Mouse (Mus musculus) hematopoietic stem cell, adult 5-6 weeks (primary cell): ENCODE results near the gene Gm884. TPM values are rescaled to one million over a fixed set of nuclear protein-coding genes. Genes with fewer than 3 reads are reported as not detected.

ENCODE experiments used
- ATAC-seq, 2 experiments: fragments of 125-278 bp in 1 of 2; replicated peaks in 1 of 2; 2 replicates each; pipeline ENCODE4 v1.8.0; 2016 to 2017; ENCODE audit warnings: inconsistent platforms in 2 of 2, mild to moderate bottlenecking in 2 of 2, moderate number of reproducible peaks in 2 of 2, low read depth in 1 of 2, moderate TSS enrichment in 1 of 2; ENCODE audit not compliant: low FRiP score in 2 of 2, poor library complexity in 2 of 2, severe bottlenecking in 2 of 2, insufficient read depth in 1 of 2, low TSS enrichment in 1 of 2
- total RNA-seq: library from RNA; stranded (forward); fragments of 172-1452, 232-1000 nt; gene quantifications from 2 replicates; pipeline ENCODE4 v1.2.3, GENCODE M21; 2017

Gm884 gene
- total RNA-seq: not detected in 2 replicates

DNA sequence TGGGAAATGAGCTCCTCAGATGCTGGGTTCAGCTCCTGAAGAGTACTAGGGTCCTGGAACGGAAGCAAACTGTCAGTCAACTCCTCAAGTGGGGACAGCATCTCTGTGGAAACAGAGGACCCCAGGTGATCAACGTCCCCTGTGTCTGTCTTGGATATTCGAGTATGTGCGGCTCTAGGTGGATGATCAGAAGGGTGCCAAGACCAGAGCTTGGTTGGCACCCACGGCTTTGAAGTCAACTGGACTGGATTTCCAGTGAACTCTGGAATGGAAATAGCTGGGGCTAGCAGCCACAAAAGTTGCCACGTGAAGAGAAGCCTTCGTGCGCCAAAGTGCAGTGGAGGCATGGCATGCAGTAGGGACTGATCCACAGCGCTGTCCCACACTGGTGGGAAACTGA is at the start of gene Gm884:
Gm884 (minus strand) TSS at position 101 of the 400 bp plus-strand sequence.
- ATAC-seq: no peak

GRCm38 (mm10) chr11:103666907-103667426 is 46.0 kb upstream of the Gm884 start:
- no peak for ATAC-seq

DNA sequence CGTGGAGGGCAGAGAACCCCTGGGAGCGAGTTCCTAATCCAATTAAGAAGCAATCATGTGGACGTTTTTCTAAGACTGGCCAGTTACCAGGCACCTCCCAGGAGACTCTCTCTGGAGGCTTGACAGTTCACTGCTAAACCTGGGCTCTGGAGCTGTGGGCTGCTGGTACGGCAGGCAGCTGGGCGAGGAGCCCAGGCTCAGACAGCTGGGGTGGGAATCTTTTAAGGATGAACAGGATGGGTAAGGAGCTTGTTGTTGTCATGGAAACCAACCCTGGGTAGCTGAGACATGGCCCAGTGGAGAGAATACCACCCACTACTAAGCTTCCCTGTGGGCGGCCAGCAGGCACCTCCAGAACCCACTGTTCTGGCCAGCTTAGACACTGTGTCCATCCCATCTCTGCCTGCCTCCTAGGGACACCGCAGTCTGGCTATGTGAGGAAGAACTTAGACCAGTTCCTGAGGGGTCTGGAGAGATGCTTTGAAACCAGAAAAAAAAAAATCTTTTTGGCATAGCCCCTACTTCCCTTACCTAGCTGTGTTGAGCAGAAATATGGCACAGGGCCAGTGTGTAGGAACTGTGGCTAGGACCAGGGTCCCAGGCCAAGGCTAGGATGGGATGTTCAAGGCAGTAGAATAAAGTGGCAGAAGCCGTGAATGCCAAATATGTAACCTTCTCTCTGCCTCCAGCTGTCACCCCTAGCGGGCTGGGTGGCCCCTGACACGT is 45.4 kb upstream of the Gm884 start:
- no peak for ATAC-seq

DNA sequence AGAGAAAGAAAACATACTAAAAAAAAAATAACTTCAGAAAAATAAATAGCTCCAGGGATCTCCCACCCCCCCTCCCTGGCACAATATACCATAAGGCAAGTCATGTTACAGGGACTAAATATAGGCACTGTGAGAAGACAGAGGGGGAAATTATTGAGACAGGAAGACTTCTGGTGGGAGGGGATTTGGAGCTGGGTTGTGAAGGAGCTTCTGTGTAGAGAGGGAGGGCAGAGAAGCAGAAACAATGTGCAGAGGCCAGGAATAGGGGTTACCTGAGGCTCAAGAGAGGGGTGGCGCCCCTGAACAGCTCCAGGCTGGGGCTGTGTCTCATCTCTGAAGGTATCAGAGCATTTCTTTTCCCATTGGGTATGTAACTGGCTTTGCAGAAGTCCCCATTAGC is 44.8 kb upstream of the Gm884 start:
- ATAC-seq: no peak

DNA sequence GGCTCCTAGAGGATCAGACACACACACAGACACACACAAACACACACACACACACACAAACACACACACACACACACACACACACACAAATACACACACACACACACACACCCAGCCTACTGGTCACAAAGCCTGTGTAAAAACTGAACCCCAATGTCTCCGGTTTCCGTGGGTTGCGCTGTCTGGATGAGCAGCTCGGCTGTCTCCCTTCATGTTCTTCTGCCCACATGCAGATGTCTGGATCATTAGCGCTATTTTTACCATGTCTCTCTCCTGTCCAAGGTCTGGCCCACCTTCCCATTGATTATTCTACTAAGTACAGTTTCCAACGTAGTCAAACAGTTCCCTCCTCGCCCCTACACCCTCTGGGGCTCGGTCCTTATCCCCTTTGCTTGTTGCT is 42.2 kb upstream of the Gm884 start:
- ATAC-seq: no peak

GRCm38 (mm10) chr11:103662546-103662945 is 41.6 kb upstream of the Gm884 start:
- no peak for ATAC-seq

- ATAC-seq: no peak
These were observed 40.9 kb upstream of the Gm884 start for GRCm38 (mm10) chr11:103661863-103662262.

DNA sequence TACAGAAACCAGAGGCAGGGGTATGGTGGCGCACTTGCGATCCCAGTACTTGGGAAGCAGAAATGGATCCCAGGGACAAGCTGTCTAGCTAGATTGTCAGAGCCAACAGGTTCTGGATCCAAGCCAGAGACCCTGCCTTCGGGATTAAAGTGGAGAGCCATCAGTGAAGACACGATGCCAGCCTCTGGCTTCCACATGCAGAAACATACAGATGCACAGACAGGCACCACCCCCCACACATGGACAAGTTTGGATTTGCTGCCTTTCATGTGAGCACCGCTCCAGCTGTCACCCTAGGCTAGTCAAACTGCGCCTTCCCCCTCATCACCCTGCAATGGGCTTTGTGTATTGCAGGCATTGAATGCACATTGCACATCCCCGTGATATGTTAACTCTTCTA is 37.2 kb upstream of the Gm884 start:
- ATAC-seq: no peak

DNA sequence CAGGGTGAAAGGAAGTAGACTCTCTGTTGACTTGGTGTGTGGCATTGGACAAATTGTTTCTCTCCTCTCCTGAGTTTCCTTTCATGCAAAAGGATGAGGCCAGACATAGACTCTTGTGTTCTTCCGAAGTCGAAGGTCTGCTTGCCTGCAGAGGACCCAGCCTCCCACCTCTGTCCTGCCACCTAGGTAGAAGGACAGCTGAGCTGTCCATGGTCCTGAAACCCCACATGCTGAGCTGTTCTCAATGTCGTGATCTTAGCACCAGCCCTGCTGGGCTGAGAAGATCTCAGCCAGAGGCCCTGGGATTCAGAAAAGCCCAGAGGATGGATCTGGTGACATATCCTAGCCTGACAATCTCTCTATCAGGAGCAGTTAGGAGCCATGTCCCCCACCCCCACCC is 35.6 kb upstream of the Gm884 start:
- ATAC-seq: peak; percentile 51 to 53; a peak in 2 of 4 replicates

- ATAC-seq: no peak
These were observed 32.5 kb upstream of the Gm884 start for GRCm38 (mm10) chr11:103653359-103653965.

DNA sequence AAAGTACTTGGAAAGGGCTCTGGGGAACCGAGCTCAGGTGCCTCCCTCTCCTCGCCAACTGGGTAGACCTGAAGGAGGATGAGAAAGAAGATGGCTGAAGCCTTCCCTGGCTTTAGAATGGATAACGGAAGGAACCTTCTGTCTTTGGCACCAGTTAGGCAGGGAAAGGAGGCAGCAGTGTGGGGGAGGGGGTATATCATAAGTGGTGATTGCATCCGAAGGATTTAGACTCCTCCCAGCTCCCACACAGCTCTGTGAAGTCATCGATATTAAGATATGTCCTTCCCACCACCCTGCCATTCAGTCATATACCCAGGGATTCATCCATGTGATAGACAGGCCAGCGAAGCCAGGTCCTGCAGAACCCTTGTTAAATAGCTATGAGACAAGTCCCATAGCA is 30.5 kb upstream of the Gm884 start:
- ATAC-seq: no peak

DNA sequence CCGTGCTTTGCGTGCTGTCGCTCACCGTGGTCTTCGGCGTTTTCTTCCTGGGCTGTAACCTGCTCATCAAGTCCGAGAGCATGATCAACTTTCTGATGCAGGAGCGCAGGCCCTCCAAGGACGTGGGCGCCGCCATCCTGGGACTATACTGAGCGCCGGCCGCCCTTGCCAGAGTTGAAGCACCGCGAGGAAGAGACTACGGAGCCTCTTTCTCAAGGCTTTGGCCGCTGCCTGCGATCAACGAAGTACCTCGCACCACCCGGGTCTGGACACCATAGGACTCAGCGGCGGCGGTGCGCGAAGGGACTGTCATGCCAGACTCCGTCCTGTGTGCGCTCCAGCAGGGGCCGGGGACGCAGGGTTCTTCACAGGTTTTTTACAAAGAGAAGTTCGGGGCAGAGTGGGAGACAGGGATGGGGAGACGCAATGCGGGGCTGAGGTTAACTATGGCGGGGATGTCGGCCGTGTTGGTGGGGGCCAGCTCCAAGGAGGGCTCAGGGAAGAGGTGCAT is 29.1 kb upstream of the Gm884 start:
- no peak for ATAC-seq

- ATAC-seq: no peak
These were observed 28.5 kb upstream of the Gm884 start, which contains the start of gene Rprml for GRCm38 (mm10) chr11:103649301-103649982. Rprml (plus strand) TSS chr11:103649570.

- ATAC-seq: no peak
These were observed 27.7 kb upstream of the Gm884 start for GRCm38 (mm10) chr11:103648656-103649055.

GRCm38 (mm10) chr11:103647921-103648620 is 27.1 kb upstream of the Gm884 start:
- no peak for ATAC-seq

GRCm38 (mm10) chr11:103646301-103646700 is 25.4 kb upstream of the Gm884 start:
- no peak for ATAC-seq

DNA sequence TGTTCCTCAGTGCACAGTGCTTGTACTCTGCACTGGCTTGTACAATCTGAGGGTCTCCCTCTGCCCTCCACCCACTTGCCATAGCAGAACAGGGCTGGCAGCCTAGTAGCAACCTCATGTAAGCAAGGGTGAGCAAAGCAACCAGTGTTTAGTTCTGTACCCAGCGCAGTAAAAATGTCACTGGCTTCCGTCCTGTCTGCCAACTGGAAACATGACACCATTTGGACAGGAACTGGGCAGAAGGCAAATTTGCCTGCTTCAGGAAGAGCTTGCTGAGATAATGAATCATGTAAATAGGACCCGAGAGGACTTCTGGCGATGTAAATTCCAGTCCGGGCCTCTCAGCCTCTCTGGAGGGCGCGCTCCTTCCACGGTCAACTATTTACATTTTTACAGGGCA is 24.8 kb upstream of the Gm884 start:
- ATAC-seq: no peak
